Mouse (Mus musculus) c-Kit-negative CD71-positive TER-119-positive erythroid progenitor cells, embryonic 14.5 days (primary cell): Measurements from ENCODE around the gene Gipc3.
A peak's percentile ranks its signal among the peaks of the same experiment; 100 is the strongest.

Experiments
- DNase-seq: peaks from one replicate; pipeline ENCODE4 v3.0.0-alpha.2; 2013; ENCODE audit warnings: low read depth, low spot score

Gene Gipc3

DNA sequence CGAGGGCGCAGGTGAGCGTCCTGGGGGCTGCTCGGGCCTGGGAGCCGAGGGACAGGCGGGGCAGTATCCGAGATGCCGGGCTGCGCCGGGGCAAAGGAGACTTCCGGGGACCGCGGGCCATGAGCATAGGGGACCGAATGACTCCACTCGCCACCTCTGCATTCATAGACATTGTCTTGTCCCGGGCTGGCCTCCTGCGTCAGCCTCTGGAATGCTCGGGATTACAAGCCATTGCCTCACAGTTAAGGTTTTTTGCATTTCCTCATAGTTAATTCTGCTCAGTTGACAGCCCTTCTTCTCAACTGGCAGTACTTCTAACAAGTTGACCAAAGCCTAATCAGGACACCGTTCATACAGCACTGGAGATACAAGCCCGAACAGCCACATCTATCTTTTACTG lies 21.6 kb downstream of the Gipc3 start:
- peak; percentile 26 for DNase-seq

DNA sequence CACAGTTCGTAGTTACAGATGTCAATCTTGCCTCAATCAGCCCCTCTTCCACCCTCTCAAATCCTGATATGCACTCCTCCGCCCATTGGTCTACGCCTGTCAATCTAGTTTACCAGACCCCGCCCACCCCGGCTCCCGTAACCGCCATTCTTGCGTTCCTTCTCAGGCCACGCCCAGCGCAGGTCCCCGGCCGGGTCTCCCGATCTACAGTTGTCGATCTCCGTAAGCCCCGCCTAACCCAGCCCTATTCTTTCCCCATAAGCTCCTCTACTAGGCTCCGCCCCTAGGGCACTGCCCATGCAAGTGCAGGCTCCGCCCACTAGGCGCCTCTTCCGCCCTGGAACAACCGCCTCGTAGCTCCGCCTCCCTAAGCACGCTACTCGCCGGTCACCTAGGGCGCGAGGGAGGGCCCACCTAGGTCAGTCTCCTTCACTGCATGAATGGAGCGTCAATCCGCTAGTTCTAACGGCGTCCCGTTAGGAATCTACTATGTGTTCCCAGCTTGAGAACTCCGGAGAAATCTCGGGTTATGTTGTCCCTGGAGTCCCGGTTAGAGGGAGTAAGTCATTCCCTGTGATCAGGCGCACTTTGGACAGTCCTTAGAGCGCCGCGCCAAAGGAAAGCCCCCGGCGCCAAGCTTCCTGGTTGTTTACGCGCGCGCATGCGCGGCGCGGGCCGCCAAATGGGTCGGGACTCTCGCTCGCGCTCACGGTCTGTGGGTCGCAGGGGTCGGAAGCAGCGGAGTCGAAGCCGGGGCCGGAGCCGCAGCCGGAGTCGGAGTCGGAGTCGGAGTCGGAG lies 22.3 kb downstream of the Gipc3 start, which contains the start of gene Cactin:
Gene Cactin (plus strand): TSS at position 554 of the 798 bp plus-strand sequence.
- peak; percentile 100 for DNase-seq

DNA sequence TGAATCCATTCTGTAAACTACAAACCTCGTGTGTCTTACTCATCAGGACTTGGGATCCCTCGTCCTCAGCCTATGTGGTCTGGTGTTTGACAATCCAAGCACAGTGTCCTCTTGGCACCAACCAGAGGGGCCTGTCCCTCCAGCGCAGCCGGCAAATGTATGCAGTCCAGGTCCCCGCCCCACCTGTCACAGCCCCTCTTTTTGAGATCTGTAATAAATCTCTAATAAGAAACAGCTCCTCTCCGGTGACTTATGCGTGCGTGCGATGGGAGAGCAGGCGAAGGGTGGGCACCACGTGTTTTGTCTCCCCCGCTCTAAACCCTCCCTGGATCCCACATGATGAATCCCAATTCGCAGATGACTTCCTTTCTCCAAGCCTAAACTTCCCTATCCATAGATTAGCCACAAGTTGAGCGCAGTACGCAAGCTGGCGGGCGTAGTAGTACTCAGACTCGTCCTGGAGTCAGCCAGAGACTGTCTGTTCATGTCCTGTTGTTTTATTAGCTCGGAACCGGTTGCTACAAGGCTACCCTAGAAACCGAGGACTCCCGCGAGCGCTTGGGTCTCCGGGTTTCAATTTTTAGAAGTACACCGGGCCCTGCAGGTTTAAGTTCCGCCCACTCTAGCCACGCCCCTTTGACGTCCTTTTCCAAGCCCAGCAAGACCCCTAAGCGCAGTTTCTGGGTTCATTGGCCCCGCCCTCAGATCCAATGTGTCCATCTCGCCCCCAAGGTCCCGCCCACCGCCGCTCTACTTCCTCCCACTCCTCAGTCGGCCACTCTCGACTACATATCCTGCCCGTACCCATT lies 23.1 kb downstream of the Gipc3 start:
- DNase-seq, result peak; percentile 87

DNA sequence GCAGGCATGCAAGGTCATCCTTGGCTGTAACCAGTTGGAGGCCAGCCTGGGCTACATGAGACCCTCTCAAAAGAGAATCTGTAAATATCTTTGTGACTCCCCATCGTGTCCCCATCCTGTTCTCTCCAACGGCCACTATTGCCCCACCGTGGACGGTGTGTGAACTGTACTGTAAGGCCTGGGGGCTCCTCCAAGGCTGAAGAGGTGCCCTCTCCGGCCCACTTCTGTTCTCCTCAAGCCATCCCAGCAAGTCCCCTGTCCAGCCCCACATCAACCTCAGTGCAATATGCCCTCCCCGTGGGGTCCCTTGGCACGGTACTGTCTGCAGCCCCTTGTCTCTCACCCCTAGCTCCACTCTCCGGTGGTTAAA lies 23.8 kb downstream of the Gipc3 start:
- no peak for DNase-seq

DNA sequence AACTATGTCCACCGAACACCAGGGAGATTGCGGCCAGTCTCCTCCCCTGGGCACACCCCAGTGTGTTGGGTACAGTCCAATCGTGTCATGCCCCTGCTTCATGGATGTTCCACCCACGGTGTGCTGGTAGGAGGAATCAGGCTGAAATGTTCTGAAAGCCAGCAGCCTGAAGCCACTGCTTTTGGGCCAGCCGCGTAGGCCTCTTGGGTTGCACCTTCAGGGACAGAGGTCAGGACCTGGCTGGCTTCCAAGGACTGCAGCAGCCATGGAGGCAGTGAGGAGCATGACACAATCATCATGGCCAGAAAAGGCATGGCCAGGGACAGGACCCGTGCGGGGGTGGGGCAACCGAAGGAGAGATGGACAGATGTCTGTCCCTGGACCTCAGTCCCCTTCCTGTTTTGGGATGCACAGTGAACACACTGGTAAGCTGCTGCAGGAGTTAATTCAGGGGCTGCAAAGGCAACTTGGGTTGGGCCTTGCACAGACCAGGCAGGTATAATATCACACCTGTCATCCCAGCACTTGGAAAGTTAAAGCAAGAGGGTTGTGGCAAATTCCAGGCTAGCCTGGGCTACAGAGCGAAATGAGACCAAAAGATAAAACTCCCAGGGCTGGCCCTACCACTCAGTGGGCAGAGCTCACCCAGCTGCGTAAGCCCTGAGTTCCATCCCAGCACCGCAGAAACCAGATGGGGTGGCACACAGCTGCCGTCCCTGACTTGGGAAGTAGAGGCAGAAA lies 24.3 kb downstream of the Gipc3 start:
- DNase-seq, result no peak

DNA sequence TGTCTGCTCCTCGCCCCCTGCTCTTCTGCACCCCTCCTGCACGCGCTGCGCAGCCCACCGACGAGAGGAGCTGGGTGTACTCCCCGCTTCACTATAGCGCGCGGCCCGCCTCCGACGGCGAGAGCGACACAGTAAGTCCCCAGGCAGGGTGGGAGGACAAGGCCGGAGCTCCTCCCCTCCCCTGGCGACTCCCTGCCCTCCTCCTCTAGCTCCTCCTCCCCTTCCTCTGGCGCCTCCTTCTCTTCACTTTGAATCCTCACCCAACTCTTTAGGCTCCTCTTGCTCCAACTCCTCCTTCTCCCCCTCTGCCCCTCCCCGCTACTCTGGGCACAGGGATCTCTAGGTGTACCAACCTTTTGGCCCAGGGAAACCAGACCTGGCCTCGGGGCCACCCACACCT lies 25.8 kb downstream of the Gipc3 start:
- DNase-seq, result no peak

DNA sequence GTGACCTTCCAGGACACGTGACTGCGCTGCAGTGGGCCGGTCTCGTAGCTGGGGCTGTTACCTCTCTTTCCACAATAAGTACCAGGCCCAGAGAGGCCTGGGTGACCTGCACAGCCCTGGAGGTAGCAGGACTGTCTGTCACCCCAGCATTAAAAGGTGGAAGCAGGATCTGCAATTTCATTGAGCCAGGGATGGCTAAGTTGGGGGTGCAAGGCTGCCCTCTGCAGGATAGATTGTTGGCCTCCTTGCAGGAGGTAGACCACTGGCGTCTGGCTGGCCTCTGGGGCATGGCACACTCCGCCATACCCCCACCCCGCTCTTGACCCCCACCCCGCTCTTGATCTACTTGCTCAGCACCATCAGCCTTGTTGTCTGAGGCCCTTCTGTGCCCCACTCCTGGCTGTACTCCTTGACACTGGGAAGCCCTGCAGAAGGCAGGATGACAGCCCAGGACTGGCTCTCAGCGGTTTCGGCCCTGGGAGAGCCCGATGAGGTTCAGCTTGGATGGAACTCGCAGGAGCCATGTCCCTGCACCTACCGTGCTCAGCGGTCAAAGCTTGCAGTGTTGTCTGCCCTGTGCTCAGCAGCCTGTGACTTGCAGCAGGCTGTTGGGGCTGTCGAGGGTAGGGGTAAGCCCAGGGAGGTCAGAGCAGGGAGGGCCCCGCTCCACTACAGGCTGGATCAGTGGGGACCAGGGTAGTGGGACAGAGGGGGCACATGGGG lies 26.6 kb downstream of the Gipc3 start:
- no peak for DNase-seq

DNA sequence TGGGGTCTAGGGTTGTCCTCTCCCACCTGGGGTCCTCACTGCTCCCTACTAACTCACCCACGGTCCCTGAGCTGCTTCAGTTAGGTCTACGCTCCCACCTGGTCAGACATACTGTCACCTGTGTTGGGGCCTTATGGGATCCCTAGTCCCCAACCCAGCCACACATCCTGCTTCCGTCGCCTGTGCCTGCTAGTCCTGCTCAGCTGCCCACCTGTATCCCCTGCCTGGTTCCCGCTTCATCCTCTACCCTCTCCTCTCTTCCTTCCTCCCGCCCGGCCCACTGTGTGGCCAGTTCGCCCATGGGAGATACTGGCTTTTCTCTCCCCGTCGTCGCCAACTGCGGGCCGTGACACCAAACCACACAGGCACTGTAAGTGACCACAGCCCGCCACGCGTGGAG lies 27.5 kb downstream of the Gipc3 start:
- no peak for DNase-seq

DNA sequence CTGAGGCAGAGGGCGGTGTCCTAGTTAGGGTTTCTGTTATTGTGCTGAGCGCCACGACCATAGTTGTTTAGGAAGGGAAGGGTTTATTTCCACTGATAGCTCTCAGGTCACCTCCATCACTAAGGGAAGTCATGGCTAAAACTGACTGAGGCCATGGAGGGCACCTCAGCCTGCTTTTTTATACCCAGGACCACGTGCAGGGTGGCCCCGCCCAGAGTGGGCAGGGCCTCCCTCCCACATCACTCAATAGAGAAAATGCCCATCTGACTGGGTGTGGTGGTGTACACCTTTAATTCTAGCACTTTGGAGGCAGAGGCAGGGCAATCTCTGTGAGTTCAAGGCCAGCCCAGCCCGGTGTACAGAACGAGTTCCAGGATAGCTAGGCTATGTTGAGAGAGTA lies 28.9 kb downstream of the Gipc3 start:
- DNase-seq, result no peak

DNA sequence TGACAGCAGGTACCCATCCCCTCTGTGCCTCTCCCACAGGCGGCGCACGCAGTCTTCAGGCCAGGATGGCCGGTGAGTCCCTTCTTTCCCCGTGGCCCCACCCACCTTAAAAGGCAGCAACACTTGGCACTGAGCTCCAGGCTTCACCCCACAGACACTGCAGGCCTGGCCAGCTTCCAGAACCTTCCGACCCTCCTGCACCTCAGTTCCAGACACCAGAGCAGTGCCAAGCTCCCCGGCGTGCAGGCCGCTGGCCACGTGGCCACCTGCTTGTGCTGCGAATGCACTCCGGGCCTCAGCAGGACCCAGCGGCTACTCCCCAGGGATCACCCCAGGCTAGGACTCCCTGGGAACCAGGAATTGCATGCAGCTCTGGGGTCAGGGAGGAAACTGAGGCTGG lies 29.5 kb downstream of the Gipc3 start:
- DNase-seq, result no peak

DNA sequence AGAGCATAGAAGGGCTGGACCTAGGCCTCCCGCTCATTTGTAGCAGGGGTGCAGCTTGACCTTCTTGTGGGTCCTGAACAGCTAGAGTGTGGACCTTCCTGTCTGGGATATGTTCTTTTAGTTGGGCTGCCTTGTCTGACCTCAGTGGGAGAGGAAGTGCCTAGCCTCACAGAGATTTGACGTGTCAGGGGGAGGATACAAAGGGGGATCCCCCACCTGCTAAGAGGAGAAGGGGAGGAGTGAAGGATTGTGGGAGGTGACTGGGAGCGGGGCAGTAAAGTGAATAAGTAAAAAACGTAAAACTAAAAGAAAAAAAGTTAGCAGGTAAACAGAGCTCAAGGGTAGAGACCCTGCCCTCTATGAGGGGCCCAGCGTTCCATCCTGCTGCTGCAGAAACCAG lies 33.5 kb downstream of the Gipc3 start:
- DNase-seq, result no peak

DNA sequence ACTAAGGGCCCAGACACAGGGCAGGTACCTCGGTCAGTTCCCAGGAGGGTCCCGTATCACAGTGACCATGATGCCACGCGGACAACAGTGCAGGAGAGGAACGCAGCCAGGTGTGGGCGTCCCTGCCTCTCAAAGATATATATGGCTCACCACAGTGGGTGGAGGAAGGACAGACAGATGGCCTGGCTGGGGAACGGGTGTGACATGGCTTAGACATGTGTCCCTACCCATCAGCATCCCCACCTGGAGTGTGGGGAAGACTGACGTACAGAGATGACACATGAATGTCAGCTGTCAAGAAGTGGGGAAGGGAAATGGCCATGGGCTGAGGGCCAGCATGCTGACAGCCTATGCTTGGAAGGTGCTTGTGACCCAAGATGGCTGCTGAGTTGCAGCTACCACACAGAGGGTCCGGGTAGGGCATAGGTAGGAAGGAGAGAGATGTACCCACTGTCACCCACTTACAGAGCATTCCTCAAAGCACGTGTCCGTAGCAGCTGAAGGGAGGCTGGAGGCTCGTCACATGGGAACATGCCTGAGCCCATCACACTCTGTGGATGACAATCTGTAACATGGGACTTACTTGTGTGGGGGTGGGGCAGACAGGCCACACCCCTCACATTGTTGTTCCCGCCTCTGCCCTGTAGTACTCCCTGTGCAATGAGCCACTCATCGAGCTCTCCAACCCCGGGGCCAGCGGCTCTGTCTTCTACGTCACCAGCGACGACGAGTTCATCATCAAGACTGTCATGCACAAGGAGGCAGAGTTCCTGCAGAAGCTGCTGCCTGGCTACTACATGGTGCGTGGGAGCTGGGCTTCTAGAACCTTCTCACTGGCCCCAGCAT lies 36.0 kb downstream of the Gipc3 start:
- DNase-seq, result no peak

DNA sequence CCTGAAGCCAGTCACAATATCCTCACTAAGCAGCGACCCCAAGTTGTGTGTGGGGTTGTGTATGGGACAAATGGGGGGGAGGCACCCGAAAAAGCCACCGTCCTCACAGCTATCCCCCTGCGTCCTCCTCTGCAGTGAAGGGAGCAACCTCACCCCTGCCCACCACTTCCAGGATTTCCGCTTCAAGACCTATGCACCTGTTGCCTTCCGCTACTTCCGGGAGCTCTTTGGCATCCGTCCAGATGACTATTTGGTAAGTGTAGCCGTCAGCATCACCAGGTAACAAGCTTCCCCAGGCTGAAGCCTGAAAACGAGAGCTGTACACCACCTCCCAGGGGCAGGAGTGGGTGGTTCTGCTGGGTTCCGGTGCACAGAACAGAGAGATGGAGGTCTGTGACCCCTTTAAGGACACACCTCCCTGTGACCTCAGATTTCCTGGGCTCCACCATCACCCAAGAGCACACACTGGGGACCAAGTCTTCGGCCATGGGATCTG lies 36.8 kb downstream of the Gipc3 start:
- DNase-seq, result no peak

DNA sequence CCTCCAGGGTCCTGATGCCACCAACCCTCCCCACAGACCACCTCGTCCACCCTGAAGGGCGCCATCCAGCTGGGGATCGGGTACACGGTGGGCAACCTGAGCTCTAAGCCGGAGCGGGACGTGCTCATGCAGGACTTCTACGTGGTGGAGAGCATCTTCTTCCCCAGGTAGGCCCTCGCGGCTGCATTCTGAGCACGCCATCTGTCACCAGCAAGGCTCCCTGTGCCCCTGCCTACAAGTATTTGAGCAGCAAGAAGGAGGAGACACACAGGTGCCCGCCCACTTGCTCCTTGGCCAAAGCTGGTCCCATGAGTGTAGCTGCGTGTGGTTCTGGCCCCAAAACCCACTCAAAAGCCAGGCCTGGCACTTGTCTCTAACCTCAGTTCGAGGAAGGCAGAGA lies 37.4 kb downstream of the Gipc3 start:
- DNase-seq, result no peak

DNA sequence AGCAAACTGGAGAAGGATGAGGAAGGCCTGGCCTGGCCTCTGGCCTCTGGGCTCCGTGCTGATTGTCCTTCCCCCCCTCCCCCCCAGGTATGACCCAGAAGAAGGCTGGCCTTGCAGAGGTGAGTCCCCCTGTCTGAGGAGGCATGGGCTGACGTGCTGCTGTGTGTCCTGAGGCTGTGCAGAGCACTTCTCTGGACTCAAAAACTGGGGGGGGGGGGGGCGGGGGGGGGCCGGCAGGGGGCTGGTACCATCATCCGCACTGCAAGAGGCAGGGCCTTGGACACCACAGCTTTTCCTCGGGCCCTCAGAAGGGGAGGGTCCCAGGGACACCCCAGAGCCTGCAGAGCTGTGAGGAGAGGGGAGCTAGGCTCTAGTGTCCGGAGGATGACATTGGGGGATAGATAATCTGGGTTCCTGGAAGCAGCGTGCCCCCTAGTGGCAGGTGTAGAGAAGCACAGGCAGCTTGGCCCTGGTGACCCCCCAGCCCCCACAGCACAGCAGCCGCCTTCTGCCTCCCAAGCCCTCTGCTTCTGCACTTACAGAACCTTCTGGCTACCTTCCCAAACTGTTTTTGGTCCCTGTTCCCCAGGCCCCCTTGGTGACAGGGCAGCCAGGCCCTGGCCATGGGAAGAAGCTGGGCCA lies 38.3 kb downstream of the Gipc3 start:
- DNase-seq, result peak; percentile 39

DNA sequence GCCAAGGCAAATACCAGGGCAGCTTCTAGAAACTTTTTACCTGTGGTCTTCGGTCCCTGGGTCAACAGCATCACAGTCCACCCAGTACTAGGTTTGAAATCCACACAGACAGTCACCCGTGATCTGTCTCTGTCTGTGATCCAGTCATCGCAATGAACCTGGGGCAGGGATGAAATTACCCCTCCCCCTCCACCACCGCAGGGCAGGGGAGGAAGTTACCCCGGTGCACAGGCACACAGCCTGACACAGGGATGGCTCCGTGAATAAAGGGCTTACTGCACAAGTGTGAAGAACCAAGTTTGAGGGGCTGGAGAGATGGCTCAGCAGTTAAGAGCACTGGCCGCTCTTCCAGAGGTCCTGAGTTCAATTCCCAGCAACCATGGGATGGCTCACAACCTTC lies 39.3 kb downstream of the Gipc3 start:
- no peak for DNase-seq

DNA sequence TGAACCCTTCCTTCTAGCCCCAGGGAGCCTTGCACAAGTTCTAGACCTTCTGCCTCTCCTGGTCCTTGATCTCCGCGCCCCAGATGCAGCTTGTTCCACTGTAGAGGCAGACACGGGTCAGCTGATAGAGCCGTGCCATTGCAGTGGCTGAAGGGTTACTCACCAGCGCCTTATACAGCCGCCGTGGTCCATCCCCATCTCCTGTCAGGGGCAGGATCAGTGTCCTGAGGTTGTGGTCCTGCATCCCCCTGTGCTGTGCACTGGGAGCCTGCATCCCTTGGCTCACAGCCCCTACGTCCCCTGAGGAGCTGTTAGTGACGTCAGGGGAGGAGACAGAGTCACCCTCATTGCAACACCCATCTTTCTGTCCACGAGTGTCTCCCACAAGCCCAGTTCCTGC lies 39.8 kb downstream of the Gipc3 start:
- no peak for DNase-seq

DNA sequence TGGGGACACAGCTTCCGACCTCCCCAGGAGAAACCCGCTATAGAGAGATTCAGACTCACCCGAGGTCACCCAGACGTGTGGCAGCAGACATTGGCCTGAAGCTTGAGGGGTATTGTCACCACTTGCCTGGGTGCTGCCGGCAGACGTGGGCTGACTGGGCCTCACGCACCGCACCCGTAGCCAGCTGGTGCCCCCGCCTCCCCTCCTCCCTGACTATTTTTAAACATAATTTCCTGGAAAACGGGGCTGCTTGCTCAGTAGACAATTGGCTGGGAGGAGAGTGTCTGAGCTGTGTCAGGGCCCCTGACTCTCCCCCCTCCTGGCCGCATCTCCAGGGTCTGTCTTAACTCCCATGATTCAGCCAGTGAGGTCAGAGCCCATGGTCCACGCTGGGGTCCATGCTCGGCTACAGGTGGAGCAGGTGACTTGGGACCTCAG lies 40.3 kb downstream of the Gipc3 start:
- no peak for DNase-seq

DNA sequence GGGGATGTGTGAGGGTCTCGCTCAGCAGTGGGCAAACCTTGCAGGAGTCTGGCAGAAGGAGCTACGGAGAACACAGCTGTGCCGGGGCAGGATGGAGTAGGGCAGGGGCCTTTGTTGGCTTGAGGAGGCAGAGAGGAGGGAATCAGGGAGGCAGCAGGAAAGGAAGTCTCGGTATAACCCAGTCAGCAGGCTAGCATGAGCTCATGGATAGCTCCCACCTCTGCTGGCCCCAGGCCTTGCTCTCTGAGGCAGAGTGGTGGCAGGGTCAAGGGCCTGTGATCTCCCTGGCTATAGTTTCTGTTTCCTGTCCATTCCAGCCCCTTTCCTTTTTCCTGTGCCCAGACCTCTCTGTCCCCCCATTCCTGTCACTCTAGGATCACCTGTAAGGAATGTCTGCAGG lies 40.8 kb downstream of the Gipc3 start:
- no peak for DNase-seq

DNA sequence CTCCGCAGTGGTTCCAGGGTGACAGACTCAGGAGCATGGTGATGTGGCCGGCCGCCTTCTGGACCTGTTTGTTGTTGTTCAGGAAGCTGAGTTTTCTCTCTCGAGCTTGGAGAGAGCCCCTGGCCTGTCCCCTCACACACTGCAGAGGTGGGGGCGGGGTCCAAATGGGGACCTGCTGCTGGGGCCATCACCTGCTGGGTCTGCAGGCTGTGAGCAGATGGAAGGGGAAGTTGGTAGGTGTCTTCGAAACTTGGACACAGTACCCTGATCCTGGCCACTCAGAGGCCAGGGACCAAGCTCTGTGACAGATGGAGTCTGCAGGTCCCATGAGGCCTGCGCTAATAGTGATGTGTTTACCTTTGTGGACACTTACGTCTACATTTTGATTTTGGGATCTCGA lies 41.7 kb downstream of the Gipc3 start:
- DNase-seq, result no peak
